Mouse (Mus musculus): Measurements from ENCODE around the gene Gale. TPM values are rescaled to one million over a fixed set of nuclear protein-coding genes. Genes with fewer than 3 reads are reported as not detected.

Gale gene
- total RNA-seq, 2 experiments from 2014 or later = 2.8 to 4.0 TPM

Other genes starting within 250 kb of the Gale start
- under 1 TPM; 0.09 to 0.23 TPM for gene Il22ra1, start 235.6 kb upstream of the Gale start, total RNA-seq (2021)
- gene Myom3, start 204.0 kb upstream of the Gale start, total RNA-seq (2021) = 10 to 100 TPM; 47.8 to 59.7 TPM
- gene Srsf10, start 108.0 kb upstream of the Gale start, total RNA-seq (2021) = 10 to 100 TPM; 47.2 to 59.0 TPM
- gene Pnrc2, start 89.9 kb upstream of the Gale start, total RNA-seq (2021) = 10 to 100 TPM; 59.0 to 71.8 TPM
- gene Cnr2, start 68.3 kb upstream of the Gale start, total RNA-seq (2021) = under 1 TPM; 0.75 to 0.95 TPM
- 10 to 100 TPM; 36.1 to 41.4 TPM for gene Fuca1, start 43.0 kb upstream of the Gale start, total RNA-seq (2021)
- gene Hmgcl, start 17.3 kb upstream of the Gale start, total RNA-seq (2021) = 10 to 100 TPM; 43.7 to 49.2 TPM
- gene Lypla2, start 8.9 kb downstream of the Gale start, total RNA-seq (2021) = 10 to 100 TPM; 31.4 to 35.0 TPM
- gene Pithd1, start 23.5 kb downstream of the Gale start, total RNA-seq (2021) = 10 to 100 TPM; 22.0 to 23.5 TPM
- gene Eloa, start 58.0 kb downstream of the Gale start, total RNA-seq (2021) = 10 to 100 TPM; 50.2 to 51.4 TPM
- gene Rpl11, start 89.7 kb downstream of the Gale start, total RNA-seq (2021) = 100 to 1,000 TPM; 419 to 459 TPM
- 10 to 100 TPM; 33.3 to 48.8 TPM for gene Id3, start 179.8 kb downstream of the Gale start, total RNA-seq (2021)
- gene E2f2, start 208.7 kb downstream of the Gale start, total RNA-seq (2021) = 10 to 100 TPM in 1 of 2 experiments, 1 to 10 TPM in 1; 6.9 to 11.0 TPM
- 10 to 100 TPM in 1 of 2 experiments, 1 to 10 TPM in 1; 7.2 to 10.1 TPM for gene Asap3, start 242.6 kb downstream of the Gale start, total RNA-seq (2021)